Mouse (Mus musculus) olfactory bulb, adult 2 months (tissue): ENCODE measurements around the gene Fabp1.

Source experiments
- CTCF ChIP-seq: fragments of 200-500 bp; IDR thresholded peaks from 2 replicates; pipeline ENCODE4 v1.5.1; 2012; ENCODE audit warnings: low read depth, mild to moderate bottlenecking, low read length, moderate library complexity; ENCODE audit not compliant: insufficient read depth
- POLR2A ChIP-seq: fragments of 200-500 bp; IDR thresholded peaks from 2 replicates; pipeline ENCODE4 v1.6.1; 2012; ENCODE audit warnings: mild to moderate bottlenecking, low read depth, low read length, moderate library complexity; ENCODE audit not compliant: insufficient read depth

DNA sequence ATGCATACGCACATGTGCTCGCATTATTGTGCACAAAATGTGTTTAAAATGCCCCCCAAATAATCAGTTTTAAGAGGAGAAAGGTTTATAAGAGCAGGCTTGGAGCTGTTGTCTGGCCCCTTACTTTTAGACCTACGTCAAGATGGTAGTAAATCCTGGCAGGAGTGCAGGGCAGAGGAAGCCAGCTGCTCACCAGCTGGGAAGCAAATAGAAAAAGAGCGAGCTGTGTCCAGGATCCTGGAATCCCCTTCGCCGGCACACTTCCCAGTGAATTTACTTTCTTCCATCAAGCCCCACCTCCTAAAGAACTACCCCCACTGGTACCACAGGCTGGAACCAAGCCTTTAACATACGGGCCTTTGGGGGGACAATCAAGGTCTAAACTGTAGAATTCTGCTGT, 41.2 kb downstream of the Fabp1 start:
- no peak for TF ChIP-seq CTCF
- TF ChIP-seq POLR2A = no peak
